Mouse (Mus musculus): ENCODE data around the gene Sall4.

GRCm38 (mm10) chr2:168776238-168776637 lies 8.5 kb upstream of the Sall4 start:
- TF ChIP-seq POLR2A (IDR thresholded peaks at IDR 0.05; ENCODE audit: low read depth, low read length): no peak
- no peak for TF ChIP-seq CTCF (IDR thresholded peaks at IDR 0.05; ENCODE audit: borderline replicate concordance, insufficient read depth, low read length)

All from embryonic fibroblast, embryonic 13.5 days (primary cell).